Mouse (Mus musculus) kidney, adult 18-20 months (tissue): ENCODE data around the gene Mmel1.

ENCODE experiments used
- DNase-seq: peaks from one replicate; pipeline ENCODE4 v3.0.0; 2021

The Mmel1 gene

GRCm38 (mm10) chr4:154864961-154865760 is 4.2 kb upstream of the Mmel1 start:
- no peak for DNase-seq

- DNase-seq = no peak
These were observed 3.0 kb upstream of the Mmel1 start for GRCm38 (mm10) chr4:154866391-154866790.

- DNase-seq = no peak
These were observed 2.1 kb upstream of the Mmel1 start for GRCm38 (mm10) chr4:154867257-154867656.

- no peak for DNase-seq
These were observed 1.3 kb downstream of the Mmel1 start for GRCm38 (mm10) chr4:154870721-154871120.

GRCm38 (mm10) chr4:154871757-154872251 is 2.4 kb downstream of the Mmel1 start:
- DNase-seq = no peak

GRCm38 (mm10) chr4:154873186-154873585 is 3.8 kb downstream of the Mmel1 start:
- DNase-seq = no peak

- DNase-seq = peak; percentile 90
These were observed 8.6 kb downstream of the Mmel1 start for GRCm38 (mm10) chr4:154877864-154878548.

- no peak for DNase-seq
These were observed 11.3 kb downstream of the Mmel1 start for GRCm38 (mm10) chr4:154880730-154881129.

GRCm38 (mm10) chr4:154882014-154882659 is 12.8 kb downstream of the Mmel1 start:
- no peak for DNase-seq

- DNase-seq = no peak
These were observed 16.0 kb downstream of the Mmel1 start for GRCm38 (mm10) chr4:154885416-154885815.

GRCm38 (mm10) chr4:154886876-154887592 is 17.6 kb downstream of the Mmel1 start:
- DNase-seq = no peak

- no peak for DNase-seq
These were observed 18.3 kb downstream of the Mmel1 start for GRCm38 (mm10) chr4:154887593-154888250.

GRCm38 (mm10) chr4:154890887-154891286 is 21.5 kb downstream of the Mmel1 start:
- no peak for DNase-seq

- no peak for DNase-seq
These were observed 26.2 kb downstream of the Mmel1 start for GRCm38 (mm10) chr4:154895549-154895948.

GRCm38 (mm10) chr4:154897676-154898465 is 28.5 kb downstream of the Mmel1 start:
- no peak for DNase-seq

- peak; percentile 80 for DNase-seq
These were observed 29.4 kb downstream of the Mmel1 start, which contains the start of gene Fam213b for GRCm38 (mm10) chr4:154898506-154899446. TSS of gene Fam213b (minus strand) at chr4:154899135.

GRCm38 (mm10) chr4:154902371-154902770 is 33.0 kb downstream of the Mmel1 start:
- DNase-seq = no peak

GRCm38 (mm10) chr4:154904185-154905071 is 35.0 kb downstream of the Mmel1 start:
- DNase-seq = peak; percentile 88

GRCm38 (mm10) chr4:154907833-154908232 is 38.4 kb downstream of the Mmel1 start:
- peak; percentile 70 for DNase-seq
